Mouse (Mus musculus): ENCODE results near the gene Cmss1. TPM values are rescaled to one million over a fixed set of nuclear protein-coding genes. Genes with fewer than 3 reads are reported as not detected.

Gene Cmss1
- polyA plus RNA-seq, 1 experiment from 2014 or later: 37.8 TPM

GRCm38 (mm10) chr16:57433173-57433572, 173.5 kb downstream of the Cmss1 start:
- ATAC-seq (ENCODE audit: low read depth): no peak
- Histone ChIP-seq H3K27ac (replicated peaks) (no peak overlapping the region), H3K4me1 (replicated peaks) (peaks cover 8% of the 10 kb centered on the region; the same call in 1 of the 2 replicates), H3K27me3 (no peaks in the 10 kb centered on the region), H3K9ac (no peak overlapping the region), H3K4me3 (no peak overlapping the region), H3K9me3 (no peaks in the 10 kb centered on the region), H3K36me3 (no peaks in the 10 kb centered on the region), H3K4me2 (no peak overlapping the region)
- WGBS: 73% methylated on average over 4 of the region's 4 CpGs

- Histone ChIP-seq H3K4me2 (no peak overlapping the region), H3K4me3 (no peak overlapping the region), H3K9me3 (no peaks in the 10 kb centered on the region), H3K4me1 (replicated peaks) (no peaks in the 10 kb centered on the region), H3K9ac (no peak overlapping the region), H3K27me3 (no peaks in the 10 kb centered on the region), H3K27ac (replicated peaks) (no peak overlapping the region), H3K36me3 (no peaks in the 10 kb centered on the region)
- ATAC-seq (ENCODE audit: low read depth): no peak
- WGBS: 94% methylated on average over 3 of the region's 3 CpGs
Measured at GRCm38 (mm10) chr16:57431294-57431693, 175.4 kb downstream of the Cmss1 start.

GRCm38 (mm10) chr16:57428977-57429376, 177.7 kb downstream of the Cmss1 start:
- Histone ChIP-seq H3K9me3 (no peaks in the 10 kb centered on the region), H3K4me3 (no peak overlapping the region), H3K27ac (replicated peaks) (no peak overlapping the region), H3K4me2 (no peak overlapping the region), H3K27me3 (no peaks in the 10 kb centered on the region), H3K9ac (no peak overlapping the region), H3K36me3 (no peaks in the 10 kb centered on the region), H3K4me1 (replicated peaks) (peaks cover 7% of the 10 kb centered on the region; the same call in 1 of the 2 replicates)
- WGBS: 77% methylated on average over 5 of the region's 5 CpGs
- ATAC-seq (ENCODE audit: low read depth): no peak

GRCm38 (mm10) chr16:57427516-57428285, 179.0 kb downstream of the Cmss1 start:
- Histone ChIP-seq H3K4me3 (no peak overlapping the region), H3K4me1 (replicated peaks) (peaks cover 13% of the 10 kb centered on the region), H3K4me2 (no peak overlapping the region), H3K36me3 (no peaks in the 10 kb centered on the region), H3K27ac (replicated peaks) (no peak overlapping the region), H3K9ac (no peak overlapping the region), H3K9me3 (no peaks in the 10 kb centered on the region), H3K27me3 (no peaks in the 10 kb centered on the region)
- ATAC-seq (ENCODE audit: low read depth): no peak
- 85% methylated on average over 7 of the region's 7 CpGs for WGBS

GRCm38 (mm10) chr16:57426680-57427079, 180.0 kb downstream of the Cmss1 start:
- Histone ChIP-seq H3K9me3 (no peaks in the 10 kb centered on the region), H3K4me3 (no peak overlapping the region), H3K4me2 (no peak overlapping the region), H3K27me3 (no peaks in the 10 kb centered on the region), H3K4me1 (replicated peaks) (peaks cover 23% of the 10 kb centered on the region), H3K9ac (no peak overlapping the region), H3K27ac (replicated peaks) (no peak overlapping the region), H3K36me3 (no peaks in the 10 kb centered on the region)
- 72% methylated on average over 10 of the region's 10 CpGs for WGBS
- no peak for ATAC-seq (ENCODE audit: low read depth)

- H3K27me3 ChIP-seq: no peaks in the 10 kb centered on the region
- H3K9ac ChIP-seq: no peak overlapping the region
- H3K27ac ChIP-seq (replicated peaks): no peak overlapping the region
- 50% methylated on average over 6 of the region's 6 CpGs for WGBS
- H3K36me3 ChIP-seq: no peaks in the 10 kb centered on the region
- H3K9me3 ChIP-seq: no peaks in the 10 kb centered on the region
- no peak for ATAC-seq (ENCODE audit: low read depth)
- H3K4me3 ChIP-seq: no peak overlapping the region
- H3K4me2 ChIP-seq: no peak overlapping the region
- H3K4me1 ChIP-seq (replicated peaks): peaks cover 29% of the 10 kb centered on the region
Measured at GRCm38 (mm10) chr16:57423001-57423800, 183.5 kb downstream of the Cmss1 start.

- no peaks in the 10 kb centered on the region for H3K9me3 ChIP-seq
- H3K4me2 ChIP-seq: no peak overlapping the region
- H3K36me3 ChIP-seq: no peaks in the 10 kb centered on the region
- no peaks in the 10 kb centered on the region for H3K27me3 ChIP-seq
- peaks cover 29% of the 10 kb centered on the region for H3K4me1 ChIP-seq (replicated peaks)
- H3K27ac ChIP-seq (replicated peaks): peak overlapping the region; percentile 18; the same call in 1 of the 2 replicates
- 37% methylated on average over 7 of the region's 7 CpGs for WGBS
- no peak overlapping the region for H3K4me3 ChIP-seq
- no peak overlapping the region for H3K9ac ChIP-seq
- ATAC-seq (ENCODE audit: low read depth): peak; percentile 60
Measured at GRCm38 (mm10) chr16:57421680-57422417, 184.8 kb downstream of the Cmss1 start.

- Histone ChIP-seq H3K4me2 (no peak overlapping the region), H3K27ac (replicated peaks) (0 out of 2 replicates have a peak overlapping the region, but pooled peaks have one; percentile 18), H3K9me3 (no peaks in the 10 kb centered on the region), H3K4me3 (no peak overlapping the region), H3K4me1 (replicated peaks) (peaks cover 29% of the 10 kb centered on the region), H3K9ac (no peak overlapping the region), H3K27me3 (no peaks in the 10 kb centered on the region), H3K36me3 (no peaks in the 10 kb centered on the region)
- ATAC-seq (ENCODE audit: low read depth): no peak; the same call in 1 of the 2 replicates
- 27% methylated on average over 8 of the region's 8 CpGs for WGBS
Measured at GRCm38 (mm10) chr16:57420773-57421556, 185.7 kb downstream of the Cmss1 start.

GRCm38 (mm10) chr16:57419881-57420280, 186.8 kb downstream of the Cmss1 start:
- Histone ChIP-seq H3K4me2 (no peak overlapping the region), H3K9me3 (no peaks in the 10 kb centered on the region)
- no peak for ATAC-seq (ENCODE audit: low read depth)

GRCm38 (mm10) chr16:57419332-57419731, 187.3 kb downstream of the Cmss1 start:
- no peaks in the 10 kb centered on the region for H3K27me3 ChIP-seq
- no peaks in the 10 kb centered on the region for H3K36me3 ChIP-seq
- no peaks in the 10 kb centered on the region for H3K9me3 ChIP-seq
- H3K4me3 ChIP-seq: no peak overlapping the region
- H3K27ac ChIP-seq (replicated peaks): no peak overlapping the region
- WGBS: 80% methylated on average over 5 of the region's 5 CpGs
- no peak overlapping the region for H3K4me2 ChIP-seq
- peaks cover 22% of the 10 kb centered on the region for H3K4me1 ChIP-seq (replicated peaks)
- ATAC-seq (ENCODE audit: low read depth): no peak
- H3K9ac ChIP-seq: no peak overlapping the region

More at GRCm38 (mm10) chr16:57419881-57420280, 186.8 kb downstream of the Cmss1 start:
- Histone ChIP-seq H3K4me1 (replicated peaks) (peaks cover 22% of the 10 kb centered on the region), H3K36me3 (no peaks in the 10 kb centered on the region), H3K27me3 (no peaks in the 10 kb centered on the region), H3K27ac (replicated peaks) (no peak overlapping the region), H3K4me3 (no peak overlapping the region), H3K9ac (no peak overlapping the region)
- WGBS: 86% methylated on average over 5 of the region's 5 CpGs

- Histone ChIP-seq H3K27me3 (no peaks in the 10 kb centered on the region), H3K9ac (no peak overlapping the region), H3K27ac (replicated peaks) (no peak overlapping the region), H3K4me1 (replicated peaks) (peaks cover 19% of the 10 kb centered on the region), H3K9me3 (no peaks in the 10 kb centered on the region), H3K4me3 (no peak overlapping the region), H3K4me2 (no peak overlapping the region), H3K36me3 (no peaks in the 10 kb centered on the region)
- ATAC-seq (ENCODE audit: low read depth): no peak
- 81% methylated on average over 1 of the region's 1 CpGs for WGBS
Measured at GRCm38 (mm10) chr16:57417955-57418354, 188.7 kb downstream of the Cmss1 start.
